Mouse (Mus musculus) G1E (cell line): ENCODE measurements around the gene March4. TPM values are rescaled to one million over a fixed set of nuclear protein-coding genes. Genes with fewer than 3 reads are reported as not detected.
A peak's percentile ranks its signal among the peaks of the same experiment; 100 is the strongest.

Experiments
- ATAC-seq: 2 replicates; pipeline ENCODE4 v1.8.0; 2016; ENCODE audit warnings: mild to moderate bottlenecking; ENCODE audit not compliant: insufficient number of reproducible peaks, poor library complexity, low FRiP score, severe bottlenecking; ENCODE audit errors: extremely low read depth
- DNase-seq: peaks from one replicate; pipeline ENCODE4 v3.0.0; 2012; ENCODE audit warnings: low spot score
- H3K27me3 ChIP-seq: 2 replicates; pipeline ENCODE4 v1.6.1; 2012; ENCODE audit warnings: mild to moderate bottlenecking, low read length, inconsistent platforms; ENCODE audit not compliant: insufficient read depth
- H3K36me3 ChIP-seq: replicated peaks from 2 replicates; pipeline ENCODE3; 2012; ENCODE audit warnings: mild to moderate bottlenecking, inconsistent platforms
- H3K4me1 ChIP-seq: 2 replicates; pipeline ENCODE4 v1.6.1; 2012; ENCODE audit warnings: low read depth, low read length, inconsistent platforms, mixed read lengths; ENCODE audit not compliant: insufficient read depth
- H3K4me3 ChIP-seq: 2 replicates; pipeline ENCODE4 v1.5.1; 2012; ENCODE audit warnings: low read depth, mild to moderate bottlenecking, inconsistent platforms, low read length, moderate library complexity, mixed read lengths
- H3K9me3 ChIP-seq: replicated peaks from 2 replicates; pipeline ENCODE4 v1.6.1; 2012; ENCODE audit warnings: inconsistent platforms
- CTCF ChIP-seq: IDR thresholded peaks from 2 replicates; pipeline ENCODE4 v1.5.1; 2012; ENCODE audit warnings: low read depth, low read length, inconsistent platforms, mixed read lengths
- GATA1 ChIP-seq: IDR thresholded peaks from 2 replicates; pipeline ENCODE4 v1.6.1; 2012; ENCODE audit warnings: borderline replicate concordance, low read length, inconsistent platforms, mixed read lengths
- GATA2 ChIP-seq: IDR thresholded peaks from 2 replicates; pipeline ENCODE4 v1.6.1; 2012; ENCODE audit warnings: low read depth, low read length, inconsistent platforms, borderline replicate concordance
- POLR2AphosphoS5 ChIP-seq: IDR thresholded peaks from 2 replicates; pipeline ENCODE4 v1.6.1; 2012; ENCODE audit warnings: low read depth, low read length, inconsistent platforms; ENCODE audit not compliant: insufficient replicate concordance
- TAL1 ChIP-seq: conservative IDR thresholded peaks from 2 replicates; pipeline ENCODE4 v1.6.1; 2012; ENCODE audit warnings: low read depth, low read length, inconsistent platforms, mixed read lengths
- polyA plus RNA-seq: library from polyadenylated mRNA; stranded (reverse); fragments of >175 nt; gene quantifications from 2 replicates; pipeline ENCODE4 v1.2.3, GENCODE M21; 2012
- total RNA-seq, 2 experiments: library from RNA; stranded (forward) in 1 of 2; stranded (reverse) in 1 of 2; fragments of 200-1000 nt in 1 of 2; fragments of >200 nt in 1 of 2; fragmentation: Nextera tagmentation in 1 of 2; gene quantifications; 2 replicates each; pipeline ENCODE4 v1.2.3; 2014 to 2017

Gene March4
- total and polyA plus RNA-seq, 3 experiments = 0.05 TPM; not detected in 2

DNA sequence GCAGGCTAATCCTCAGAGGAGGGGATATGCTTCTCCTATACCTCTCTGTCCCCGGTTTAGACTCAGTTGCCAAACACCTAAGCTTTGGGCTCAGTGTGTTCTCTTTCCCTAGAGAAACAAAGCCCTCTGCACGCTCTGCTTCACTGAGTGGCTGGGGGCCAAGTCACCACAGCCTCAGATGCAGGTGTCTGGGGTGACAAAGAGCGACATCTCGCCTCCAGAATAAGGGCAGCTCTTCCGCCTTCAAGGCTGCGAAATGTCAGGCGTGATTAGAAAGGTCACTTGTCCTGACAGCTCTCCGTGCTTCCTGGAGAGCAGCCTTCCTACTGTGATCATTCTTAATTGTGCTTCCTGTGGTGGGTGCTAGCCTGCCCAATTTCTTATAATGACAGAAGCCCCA, 46.5 kb downstream of the March4 start:
- TF ChIP-seq TAL1 = no peak
- no peak for TF ChIP-seq POLR2AphosphoS5
- TF ChIP-seq CTCF = no peak
- TF ChIP-seq GATA2 = no peak
- no peak for TF ChIP-seq GATA1
- H3K4me3 ChIP-seq = no peak overlapping the region
- H3K9me3 ChIP-seq = no peaks in the 10 kb centered on the region
- peaks cover 3% of the 10 kb centered on the region; the same call in 1 of the 2 replicates for H3K27me3 ChIP-seq
- ATAC-seq (no peak), DNase-seq (no peak)
- no peaks in the 10 kb centered on the region for H3K36me3 ChIP-seq
- H3K4me1 ChIP-seq = no peaks in the 10 kb centered on the region

DNA sequence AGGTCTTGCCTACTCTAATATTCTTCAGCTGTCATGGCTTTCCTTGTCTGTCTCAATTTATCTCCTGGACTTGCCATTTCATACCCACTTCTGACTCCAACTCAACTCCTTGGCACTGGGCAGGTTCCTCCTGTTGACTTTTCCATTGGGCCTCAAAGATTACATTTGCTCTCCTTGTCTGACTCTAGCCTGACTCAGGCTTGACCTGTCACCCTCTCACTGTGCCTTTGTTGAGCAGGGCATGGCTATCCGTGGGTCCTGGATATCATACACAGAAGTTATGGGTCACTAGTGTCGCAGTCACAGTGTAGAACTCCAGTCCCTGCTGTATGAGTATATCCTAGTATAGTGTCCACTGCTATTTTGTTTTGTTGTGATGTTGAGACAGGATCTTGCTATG, 60.1 kb downstream of the March4 start:
- Histone ChIP-seq H3K27me3 (no peaks in the 10 kb centered on the region), H3K36me3 (no peaks in the 10 kb centered on the region), H3K4me1 (no peaks in the 10 kb centered on the region), H3K4me3 (no peak overlapping the region), H3K9me3 (no peaks in the 10 kb centered on the region)
- TF ChIP-seq GATA2 (no peak), POLR2AphosphoS5 (no peak), TAL1 (no peak), CTCF (no peak), GATA1 (no peak)
- no peak for DNase-seq
- ATAC-seq = no peak

DNA sequence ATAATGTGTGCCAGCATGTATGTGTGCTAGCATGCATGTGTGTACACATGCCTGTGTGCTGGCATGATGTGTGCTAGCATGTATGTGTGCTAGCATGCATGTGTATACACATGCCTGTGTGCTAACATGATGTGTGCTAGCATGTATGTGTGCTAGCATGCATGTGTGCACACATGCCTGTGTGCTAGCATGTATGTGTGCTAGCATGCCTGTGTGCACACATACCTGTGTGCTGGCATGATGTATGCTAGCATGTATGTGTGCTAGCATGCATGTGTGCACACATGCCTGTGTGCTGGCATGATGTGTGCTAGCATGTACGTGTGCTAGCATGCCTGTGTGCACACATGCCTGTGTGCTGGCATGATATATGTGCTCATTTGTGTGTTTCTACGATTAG, 67.7 kb downstream of the March4 start:
- ATAC-seq (no peak), DNase-seq (no peak)
- Histone ChIP-seq H3K27me3 (peaks cover 4% of the 10 kb centered on the region; the same call in 1 of the 2 replicates), H3K36me3 (no peaks in the 10 kb centered on the region), H3K4me3 (peak overlapping the region; percentile 31; the same call in 1 of the 2 replicates), H3K4me1 (no peaks in the 10 kb centered on the region; the same call in 1 of the 2 replicates), H3K9me3 (peaks cover 3% of the 10 kb centered on the region; the same call in 1 of the 2 replicates)
- TF ChIP-seq TAL1 (no peak), POLR2AphosphoS5 (peak; percentile 82; the same call in 1 of the 2 replicates), GATA2 (no peak)

DNA sequence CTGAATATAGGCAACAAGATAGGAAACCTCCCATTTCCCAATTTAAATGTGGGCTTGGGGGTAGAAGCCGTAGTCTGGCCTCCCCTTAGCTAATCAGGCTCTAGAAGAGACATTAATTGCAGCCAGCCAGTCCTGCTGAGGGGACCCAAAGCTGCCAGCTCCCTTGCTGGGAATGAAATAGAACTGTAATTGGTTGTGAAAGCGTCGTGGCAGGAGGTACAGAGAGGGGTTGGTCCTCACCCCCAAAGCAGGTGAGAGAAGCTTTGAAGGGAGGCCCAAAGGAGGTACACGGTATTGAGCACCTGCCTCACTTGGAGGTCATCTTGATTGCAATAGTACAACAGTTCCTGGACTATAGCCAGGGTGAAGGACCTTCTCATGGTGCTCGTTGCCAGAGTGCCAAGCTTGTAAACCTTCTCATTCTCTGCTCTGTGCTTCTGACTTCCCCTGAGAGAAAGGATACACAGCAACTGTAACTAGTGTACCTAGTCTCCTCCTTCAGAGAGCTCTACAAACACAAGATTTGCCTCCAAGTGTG, 68.2 kb downstream of the March4 start:
- no peak for ATAC-seq
- peaks cover 3% of the 10 kb centered on the region; the same call in 1 of the 2 replicates for H3K9me3 ChIP-seq
- peak overlapping the region; percentile 31; the same call in 1 of the 2 replicates for H3K4me3 ChIP-seq
- no peaks in the 10 kb centered on the region; the same call in 1 of the 2 replicates for H3K4me1 ChIP-seq
- H3K36me3 ChIP-seq = no peaks in the 10 kb centered on the region
- H3K27me3 ChIP-seq = peaks cover 4% of the 10 kb centered on the region; the same call in 1 of the 2 replicates
- DNase-seq = no peak
- no peak for TF ChIP-seq GATA2

DNA sequence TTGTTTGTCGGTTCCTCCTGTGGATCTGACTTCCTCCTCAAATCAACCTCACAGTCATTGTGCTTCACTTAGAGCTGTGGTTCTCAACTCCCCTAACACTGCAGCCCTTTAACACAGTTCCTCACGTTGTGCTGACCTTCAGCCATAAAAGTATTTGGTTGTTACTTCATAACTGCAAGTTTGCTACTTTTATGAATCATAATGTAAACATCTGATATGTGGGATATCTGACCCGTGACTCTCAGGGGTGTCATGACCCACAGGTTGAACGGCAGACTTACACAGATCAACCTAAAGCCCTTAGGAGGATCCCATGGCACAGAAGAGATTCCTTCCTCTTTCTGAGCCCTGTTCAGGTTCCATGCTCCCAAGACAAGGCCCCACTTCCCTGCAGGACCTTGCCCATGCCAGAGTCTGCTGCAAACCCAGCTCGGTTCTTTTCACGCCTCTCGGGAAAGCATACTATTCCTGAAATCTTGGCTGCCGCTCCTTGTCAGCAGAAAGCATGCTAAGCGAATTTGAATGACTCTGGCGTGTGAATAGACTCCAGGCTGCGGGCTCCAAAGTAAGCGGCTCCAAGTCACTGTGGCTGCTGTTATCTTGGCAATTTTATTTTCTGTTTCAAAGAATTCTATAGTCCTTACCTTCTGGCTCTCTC, 71.7 kb downstream of the March4 start:
- TF ChIP-seq POLR2AphosphoS5 (no peak), GATA1 (no peak), GATA2 (no peak), TAL1 (no peak), CTCF (no peak)

DNA sequence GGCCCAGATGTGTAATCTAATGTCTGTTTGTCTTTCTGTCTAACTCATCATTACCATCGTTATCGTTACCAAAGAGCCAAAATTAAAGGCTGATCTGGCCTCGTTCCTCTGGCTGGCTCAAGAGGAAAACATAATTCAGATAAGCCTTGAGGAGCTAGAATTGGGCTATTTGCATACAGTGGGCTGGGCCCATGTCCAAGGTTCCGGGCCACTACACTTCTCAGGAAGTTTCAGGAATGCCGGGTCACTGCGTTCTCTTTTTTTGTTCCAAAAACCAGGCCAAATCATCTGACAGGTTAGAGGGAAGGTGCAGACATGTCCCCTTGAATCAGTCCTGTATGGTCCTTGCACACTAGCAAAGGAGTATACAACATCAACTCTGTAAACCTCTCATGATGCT, 74.2 kb downstream of the March4 start:
- Histone ChIP-seq H3K4me3 (no peak overlapping the region), H3K27me3 (no peaks in the 10 kb centered on the region; the same call in 1 of the 2 replicates), H3K4me1 (no peaks in the 10 kb centered on the region), H3K9me3 (no peaks in the 10 kb centered on the region), H3K36me3 (no peaks in the 10 kb centered on the region)
- ATAC-seq (no peak), DNase-seq (no peak)
- TF ChIP-seq CTCF = no peak
- no peak for TF ChIP-seq GATA2
- no peak for TF ChIP-seq GATA1
- TF ChIP-seq TAL1 = no peak
- TF ChIP-seq POLR2AphosphoS5 = no peak

More for the DNA sequence above, 71.7 kb downstream of the March4 start:
- Histone ChIP-seq H3K9me3 (peaks cover 3% of the 10 kb centered on the region; the same call in 1 of the 2 replicates), H3K27me3 (peaks cover 4% of the 10 kb centered on the region; the same call in 1 of the 2 replicates), H3K4me3 (no peak overlapping the region), H3K4me1 (no peaks in the 10 kb centered on the region; the same call in 1 of the 2 replicates), H3K36me3 (no peaks in the 10 kb centered on the region)
- DNase-seq (no peak), ATAC-seq (no peak)
